Mouse (Mus musculus) lung, postnatal 0 days (tissue): ENCODE data around the gene Gm33543.
A peak's percentile ranks its signal among the peaks of the same experiment; 100 is the strongest.

Experiments used
- CTCF ChIP-seq: IDR thresholded peaks from 2 replicates; pipeline ENCODE4 v1.5.1; 2016; ENCODE audit warnings: antibody characterized with exemption, mild to moderate bottlenecking
- EP300 ChIP-seq: IDR thresholded peaks from 2 replicates; pipeline ENCODE4 v1.6.1; 2016; ENCODE audit warnings: antibody characterized with exemption, mild to moderate bottlenecking, control low read depth

DNA sequence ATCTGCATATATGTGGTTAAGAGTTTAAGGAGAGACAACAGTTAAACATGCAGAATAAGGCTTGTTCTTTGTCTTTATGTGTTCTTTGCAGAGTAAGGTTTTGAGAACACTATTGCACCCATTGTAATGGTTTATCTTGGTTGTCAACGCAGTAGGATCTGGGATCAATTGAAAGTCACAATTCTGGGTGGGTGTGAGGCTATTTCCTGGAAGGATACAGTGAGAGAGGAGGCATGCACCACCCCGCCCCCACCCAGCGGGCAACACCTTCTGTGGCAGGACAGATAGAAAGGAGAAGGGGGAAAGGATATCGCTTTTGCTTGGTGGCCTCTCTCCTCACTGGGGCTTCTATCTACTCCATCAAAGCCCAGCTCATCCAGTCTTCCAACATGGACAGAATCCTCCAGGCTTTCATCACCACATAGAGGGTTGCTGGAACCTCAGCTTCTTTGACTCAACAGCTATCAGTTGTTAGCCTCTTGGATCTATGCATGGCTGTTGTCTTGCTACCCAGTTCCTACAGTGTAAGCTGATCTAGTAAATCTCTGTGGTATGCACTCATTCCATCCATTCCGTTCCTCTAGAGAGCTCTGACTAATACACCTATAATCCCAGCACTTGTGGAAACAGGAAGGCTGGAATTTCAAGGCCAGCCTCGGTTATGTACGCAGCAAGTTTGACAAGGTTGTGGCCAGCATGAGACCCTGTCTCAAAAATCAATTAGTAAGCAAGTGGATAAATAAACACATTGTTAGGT, 41.2 kb upstream of the Gm33543 start:
- TF ChIP-seq CTCF (no peak), EP300 (peak; percentile 89)
